Mouse (Mus musculus): ENCODE results near the gene Tecpr1.

Gene Tecpr1

GRCm38 (mm10) chr5:144253212-144253611 is 29.8 kb upstream of the Tecpr1 start:
- in situ Hi-C loops (cut with MboI, MseI): loop anchor here (10.0 kb wide), 2 partner anchors 102 to 492 kb away; partner anchors contain the start of gene Baiap2l1 (in 1 of the 2)

DNA sequence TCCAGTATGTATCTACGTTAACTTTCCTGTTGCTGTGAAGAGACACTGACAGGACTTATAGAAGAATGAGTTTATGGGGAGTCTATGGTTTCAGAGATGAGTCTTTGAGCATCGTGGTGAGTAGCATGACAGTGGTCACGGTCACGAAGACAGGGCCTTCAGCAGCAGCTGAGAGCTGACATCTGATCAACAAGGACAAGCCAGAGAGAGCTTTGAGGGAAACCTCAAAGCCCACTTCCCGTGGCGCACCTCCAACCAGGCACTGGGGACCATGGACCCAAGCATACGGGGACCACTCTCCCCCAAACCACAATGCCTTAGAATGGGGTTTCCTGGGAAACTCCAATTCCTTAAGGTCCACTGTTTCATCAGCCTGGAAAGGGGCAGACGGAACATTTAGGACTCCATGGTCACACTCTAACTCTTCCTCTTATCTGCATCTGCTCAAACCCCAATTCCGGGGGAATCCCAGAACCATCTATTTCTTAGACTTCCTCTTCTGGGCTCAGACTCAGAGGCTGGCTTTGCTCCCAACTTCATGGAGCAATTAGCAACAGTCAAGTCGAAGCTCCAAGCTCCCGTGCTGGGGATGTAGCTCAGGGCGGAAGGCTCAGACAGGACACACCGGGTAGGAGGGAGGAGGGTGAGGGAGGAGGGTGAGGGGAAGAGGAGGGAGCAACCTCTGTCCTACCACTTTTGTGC is 28.6 kb upstream of the Tecpr1 start:
- in situ Hi-C loops (cut with MboI, MseI): loop anchor here (10.0 kb wide), 2 partner anchors 103 to 493 kb away; partner anchors contain the start of gene Baiap2l1 (in 1 of the 2)

GRCm38 (mm10) chr5:144249871-144250270 is 26.5 kb upstream of the Tecpr1 start:
- in situ Hi-C loops (cut with MboI, MseI): loop anchor here (10.0 to 25.0 kb wide), 3 partner anchors 105 to 1962 kb away; partner anchors contain the start of genes Baiap2l1 (in 1 of the 2) and Rnf6 (in 1 of the 2)

GRCm38 (mm10) chr5:144247906-144248585 is 24.6 kb upstream of the Tecpr1 start:
- in situ Hi-C loops (cut with MboI, MseI): loop anchor here in 1 of 2 experiments (25.0 kb wide), 1 partner anchor 1964 kb away; the partner anchor contains the start of gene Rnf6

DNA sequence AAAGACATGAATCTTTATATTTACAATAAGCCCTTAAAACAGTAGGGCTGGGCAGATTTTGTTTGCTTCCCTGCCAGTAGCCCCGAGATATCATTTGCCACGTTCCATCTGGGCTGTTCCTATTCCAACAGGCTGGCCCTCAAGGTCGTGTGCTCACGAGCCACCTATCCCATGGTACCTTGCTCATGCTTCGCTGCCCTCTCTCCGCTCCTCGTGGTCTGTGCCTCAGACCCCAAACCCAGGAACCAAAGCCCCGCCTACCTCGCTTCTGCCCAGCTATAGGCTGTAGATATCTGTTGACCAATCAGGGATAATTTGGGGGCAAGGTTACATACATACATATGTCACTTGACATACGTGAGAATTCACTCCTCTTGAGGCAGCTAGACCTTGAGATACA is 23.9 kb upstream of the Tecpr1 start:
- in situ Hi-C loops (cut with MboI, MseI): loop anchor here in 1 of 2 experiments (25.0 kb wide), 1 partner anchor 1965 kb away; the partner anchor contains the start of gene Rnf6

DNA sequence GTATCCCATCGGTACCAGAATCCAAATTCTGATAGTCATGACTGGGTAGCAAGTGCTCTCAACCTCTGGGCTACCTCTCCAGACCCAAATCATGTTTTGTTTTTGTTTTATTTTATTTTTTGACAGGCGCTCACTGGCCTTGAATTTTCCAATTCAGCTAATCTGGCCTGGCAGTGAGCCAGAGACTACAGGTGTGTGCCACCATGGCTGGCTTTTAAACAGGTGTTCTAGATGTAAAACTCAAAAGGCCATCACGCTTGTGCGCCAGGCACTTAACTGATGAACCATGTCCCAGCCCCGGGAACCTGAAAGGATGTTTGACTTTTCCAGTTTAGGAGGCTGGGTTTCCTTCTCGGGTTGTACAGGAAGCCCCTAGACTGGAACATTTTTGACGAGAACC is 23.3 kb upstream of the Tecpr1 start:
- in situ Hi-C loops (cut with MboI, MseI): loop anchor here in 1 of 2 experiments (25.0 kb wide), 1 partner anchor 1966 kb away; the partner anchor contains the start of gene Rnf6

DNA sequence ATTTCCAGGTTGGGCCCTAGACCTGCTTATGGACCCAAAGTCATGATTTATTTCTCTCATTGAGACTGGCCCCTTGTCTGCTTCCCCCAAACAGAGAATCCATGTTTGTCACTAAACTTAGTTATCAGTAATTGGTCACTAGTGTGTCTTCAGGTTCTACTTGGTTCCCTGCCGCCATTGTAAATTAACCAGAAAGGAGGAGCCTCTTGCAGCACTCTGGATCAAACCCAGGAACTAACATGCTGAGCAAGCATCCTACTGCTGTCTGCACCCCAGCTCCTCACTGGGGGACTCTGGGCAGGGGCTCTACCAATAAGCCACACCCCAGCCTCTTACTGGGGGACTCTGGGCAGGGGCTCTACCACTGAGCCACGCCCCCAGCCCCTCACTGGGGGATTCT is 22.2 kb upstream of the Tecpr1 start:
- in situ Hi-C loops (cut with MboI, MseI): loop anchor here in 1 of 2 experiments (25.0 kb wide), 1 partner anchor 1967 kb away; the partner anchor contains the start of gene Rnf6

DNA sequence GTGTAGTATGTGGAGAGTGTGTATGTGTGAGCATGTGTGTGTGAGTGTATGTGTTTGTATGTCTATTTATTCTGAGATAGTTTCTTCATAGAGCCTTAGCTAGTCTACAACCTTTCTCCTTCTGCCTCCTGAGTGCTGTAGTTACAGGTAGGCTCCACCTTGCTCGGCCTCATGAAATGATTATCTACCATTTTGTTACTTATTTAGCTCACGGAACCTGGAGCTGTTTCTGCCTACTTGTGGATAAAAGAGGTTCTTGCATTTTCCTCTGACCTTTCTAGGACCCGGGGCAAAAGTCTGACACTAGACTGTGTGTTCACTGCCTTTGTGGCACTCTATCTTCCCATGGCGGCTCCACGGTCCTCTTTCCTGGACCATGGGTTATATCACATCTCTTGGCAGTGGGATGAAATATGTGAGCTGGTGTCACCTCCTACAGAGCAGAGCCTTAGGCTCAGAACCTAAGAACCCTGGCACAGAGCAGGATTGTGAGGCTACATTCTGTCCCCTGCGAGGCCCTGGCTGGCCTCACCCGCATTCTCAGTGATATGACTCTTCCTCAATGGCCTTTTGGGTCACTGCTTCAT is 20.6 kb upstream of the Tecpr1 start, which contains the start of gene Bri3:
TSS of gene Bri3 (plus strand) at position 537 of the 587 bp plus-strand sequence.
- in situ Hi-C loops (cut with MboI, MseI): loop anchor here in 1 of 2 experiments (25.0 kb wide), 1 partner anchor 1968 kb away; the partner anchor contains the start of gene Rnf6

DNA sequence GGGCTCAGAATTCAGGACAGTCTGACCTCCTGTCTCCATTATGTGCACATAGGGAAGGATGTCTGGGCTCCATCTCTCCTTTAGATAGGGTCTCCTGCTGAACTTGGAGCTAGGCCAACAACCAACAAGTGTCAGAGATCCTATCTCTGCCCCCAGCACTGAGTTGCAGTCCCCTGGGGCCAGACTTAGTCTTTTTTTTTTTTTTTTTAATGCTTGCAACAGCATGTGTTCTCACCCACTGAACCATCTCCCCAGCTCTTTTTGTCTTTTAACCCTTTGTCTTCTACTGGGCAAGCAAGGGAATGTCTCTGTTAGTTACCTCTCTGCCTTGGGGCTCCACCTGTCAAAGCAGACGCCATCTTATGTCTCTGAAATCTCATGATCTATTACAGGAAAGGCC is 15.6 kb upstream of the Tecpr1 start:
- in situ Hi-C loops (cut with MboI, MseI): loop anchor here in 1 of 2 experiments (25.0 kb wide), 1 partner anchor 1973 kb away; the partner anchor contains the start of gene Rnf6

DNA sequence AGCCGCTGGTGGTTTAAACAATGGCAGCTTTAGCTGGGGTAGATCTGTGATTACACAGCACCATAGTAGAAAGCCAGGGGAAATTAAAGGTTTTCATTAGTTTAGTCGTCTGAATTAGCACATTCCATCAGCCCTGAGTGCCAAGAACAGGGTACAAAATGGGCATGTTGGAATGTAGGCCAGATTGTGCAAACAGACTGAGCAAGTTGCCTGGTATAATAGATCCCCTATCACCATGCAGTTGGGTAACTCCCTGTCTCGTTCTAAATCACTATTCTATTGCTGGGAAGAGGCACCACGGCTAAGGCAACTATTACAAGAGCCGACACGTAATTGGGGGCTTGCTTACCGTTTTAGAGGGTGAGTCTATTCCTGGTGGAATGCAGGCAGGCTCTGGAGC is 11.3 kb upstream of the Tecpr1 start:
- in situ Hi-C loops (cut with MboI, MseI): loop anchor here in 1 of 2 experiments (25.0 kb wide), 1 partner anchor 1978 kb away; the partner anchor contains the start of gene Rnf6

DNA sequence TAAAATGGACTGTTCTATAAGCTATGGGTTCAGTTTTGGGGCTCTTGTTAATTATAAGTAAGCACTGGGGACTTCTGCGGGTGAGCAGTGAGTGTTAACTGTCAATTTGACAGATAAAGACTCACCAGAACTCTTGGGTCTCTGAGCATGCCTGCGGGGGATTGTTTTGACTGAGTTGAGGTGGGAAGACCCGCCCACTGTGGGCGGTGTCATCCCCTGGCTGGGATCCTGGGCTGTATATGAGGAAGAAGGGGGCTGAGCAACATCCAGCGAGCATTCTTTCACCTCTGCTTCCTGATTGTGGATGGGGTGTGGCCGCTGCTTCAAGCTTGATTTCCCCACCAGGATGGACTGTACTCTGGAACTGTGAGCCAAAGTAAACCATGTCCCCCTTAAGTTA is 10.8 kb upstream of the Tecpr1 start:
- in situ Hi-C loops (cut with MboI, MseI): loop anchor here in 1 of 2 experiments (25.0 kb wide), 1 partner anchor 1978 kb away; the partner anchor contains the start of gene Rnf6

- in situ Hi-C loops (cut with MboI, MseI): loop anchor here in 1 of 2 experiments (25.0 kb wide), 1 partner anchor 1980 kb away; the partner anchor contains the start of gene Rnf6
Observed at GRCm38 (mm10) chr5:144232531-144232930, 9.1 kb upstream of the Tecpr1 start.

- in situ Hi-C loops (cut with MboI, MseI): loop anchor here in 1 of 2 experiments (25.0 kb wide), 1 partner anchor 1981 kb away; the partner anchor contains the start of gene Rnf6
Observed at GRCm38 (mm10) chr5:144231410-144231809, 8.0 kb upstream of the Tecpr1 start.

DNA sequence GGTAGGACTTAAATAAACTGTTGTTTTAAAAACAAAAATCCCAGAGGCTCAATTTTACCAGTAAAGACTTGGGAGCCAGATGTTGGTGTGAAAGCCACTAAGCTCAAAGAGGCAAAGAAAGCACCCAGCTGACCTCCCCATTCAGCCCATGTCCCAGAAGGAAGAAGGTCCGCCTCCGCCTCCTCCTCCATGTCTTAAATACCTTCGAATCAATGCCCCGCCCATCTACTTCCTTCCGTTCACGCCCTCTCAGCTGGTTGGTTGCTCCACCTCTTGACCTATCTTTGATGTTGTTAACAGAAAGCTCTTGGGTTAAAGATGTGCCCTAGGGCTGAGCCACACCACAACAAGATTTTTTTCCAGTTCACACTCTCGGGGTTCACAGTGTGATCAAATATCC is 6.8 kb upstream of the Tecpr1 start:
- in situ Hi-C loops (cut with MboI, MseI): loop anchor here in 1 of 2 experiments (25.0 kb wide), 1 partner anchor 1982 kb away; the partner anchor contains the start of gene Rnf6

DNA sequence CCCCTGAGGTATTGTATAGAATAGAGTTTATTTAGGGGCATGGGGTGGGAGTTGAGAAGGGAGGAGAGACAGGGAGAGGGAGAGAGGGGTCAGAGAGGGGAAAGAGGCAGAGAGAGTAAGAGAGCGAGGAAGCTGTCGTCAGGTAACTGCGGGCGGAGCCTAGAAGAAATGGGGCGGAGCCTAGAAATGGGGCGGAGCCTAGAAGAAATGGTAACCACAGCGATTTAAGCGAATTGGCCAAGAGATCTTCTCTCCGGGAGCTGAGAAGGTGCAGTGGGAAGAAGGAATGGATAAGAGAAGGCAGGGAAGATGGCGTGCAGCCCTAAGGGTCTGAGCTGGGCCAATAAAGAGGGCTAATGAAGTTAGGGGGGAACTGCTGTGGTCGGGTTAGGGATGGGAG is 2.8 kb upstream of the Tecpr1 start:
- in situ Hi-C loops (cut with MboI, MseI): loop anchor here in 1 of 2 experiments (25.0 kb wide), 1 partner anchor 1986 kb away; the partner anchor contains the start of gene Rnf6

DNA sequence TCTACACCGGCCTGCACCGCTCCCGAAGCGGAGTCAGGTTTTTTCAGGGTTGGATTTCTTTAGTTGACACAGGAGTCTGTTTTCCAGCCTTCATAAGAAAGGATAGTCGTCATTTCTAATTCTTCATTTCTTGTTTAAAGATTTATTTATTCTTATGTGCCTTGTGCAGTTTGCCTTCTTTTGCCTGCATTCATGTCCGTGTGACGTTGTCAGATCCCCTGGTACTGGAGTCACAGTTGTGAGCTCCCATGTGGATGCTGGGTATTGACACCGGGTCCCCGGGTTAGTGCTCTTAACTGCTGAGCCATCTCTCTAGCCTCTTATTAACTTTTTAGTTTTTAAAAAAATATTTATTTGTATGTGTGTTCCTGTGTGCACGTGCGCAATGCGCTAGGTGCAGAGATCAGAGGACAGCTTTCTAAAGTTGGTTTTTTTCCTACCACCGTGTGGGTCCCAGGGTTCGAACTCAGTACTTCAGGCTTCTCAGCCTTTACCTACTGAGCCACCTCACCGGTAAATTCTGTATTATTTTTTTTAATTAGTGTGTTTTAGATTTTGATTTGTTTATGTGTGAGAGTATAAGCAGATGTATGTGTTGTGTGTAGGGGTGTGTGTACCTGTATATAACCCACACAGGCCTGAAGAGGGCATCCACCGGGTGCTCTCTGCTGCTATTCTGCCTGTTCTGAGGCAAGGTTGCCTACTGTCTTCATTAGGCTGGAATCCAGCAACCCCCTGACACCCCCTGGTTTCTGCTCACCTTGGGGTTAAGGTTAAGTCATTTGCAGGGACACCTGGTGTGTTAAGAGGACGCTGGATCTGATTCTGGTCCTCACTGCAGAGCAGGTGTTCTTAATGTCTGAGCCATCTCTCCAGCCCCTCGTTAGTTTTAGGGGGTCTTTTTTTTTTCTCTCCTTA is 743 bp upstream of the Tecpr1 start:
- in situ Hi-C loops (cut with MboI, MseI): loop anchor here in 1 of 2 experiments (25.0 kb wide), 1 partner anchor 538 kb away; the partner anchor contains the start of genes Tmem130 and Trrap

- in situ Hi-C loops (cut with MboI, MseI): loop anchor here in 1 of 2 experiments (25.0 kb wide), 1 partner anchor 539 kb away; the partner anchor contains the start of genes Tmem130 and Trrap
Observed at GRCm38 (mm10) chr5:144222811-144223502, 458 bp downstream of the Tecpr1 start.

DNA sequence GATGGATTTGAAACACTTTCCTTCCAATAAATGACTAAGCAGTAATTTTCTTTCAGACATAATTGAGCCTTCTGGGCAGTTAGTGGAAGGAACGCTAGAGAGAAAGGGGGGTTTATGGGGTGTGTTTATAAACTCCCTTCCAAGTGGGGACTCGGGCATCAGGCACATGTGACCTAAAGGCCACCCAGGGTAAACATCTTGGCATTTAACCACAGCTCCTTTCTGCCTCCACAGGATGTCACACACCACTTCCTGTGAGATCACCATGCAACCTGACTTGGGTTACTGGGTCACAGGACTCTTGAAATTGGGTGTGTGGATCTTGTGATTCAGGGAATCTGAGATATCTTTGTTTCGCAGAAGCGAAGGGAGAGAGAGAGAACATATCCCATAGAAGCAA is 2.1 kb downstream of the Tecpr1 start:
- in situ Hi-C loops (cut with MboI, MseI): loop anchor here in 1 of 2 experiments (25.0 kb wide), 1 partner anchor 541 kb away; the partner anchor contains the start of genes Tmem130 and Trrap

GRCm38 (mm10) chr5:144219936-144220335 is 3.5 kb downstream of the Tecpr1 start:
- in situ Hi-C loops (cut with MboI, MseI): loop anchor here in 1 of 2 experiments (25.0 kb wide), 1 partner anchor 542 kb away; the partner anchor contains the start of genes Tmem130 and Trrap
